8 mouse cellular contexts compared by ENCODE assay signal in genomic region chr17:12724767-12725744, GRCm38 (mm10). TPM values are rescaled to one million over a fixed set of nuclear protein-coding genes. Genes with fewer than 3 reads are reported as not detected.
A peak's percentile ranks its signal among the peaks of the same experiment; 100 is the strongest.
DNase-seq lines count a peak whose midpoint lies in the region; ATAC-seq and TF ChIP-seq lines count a peak whose summit lies in the region.

No protein-coding gene starts in this region.

- H3K4me1 ChIP-seq in spleen, adult 2 months (ENCODE audit: control insufficient read depth, insufficient read depth, insufficient read length), result no peaks in the 10 kb centered on the region
- H3K4me1 ChIP-seq in embryonic facial prominence, embryonic 14.5 days (ENCODE audit: control insufficient read depth, insufficient read depth, low read length), result peaks cover 45% of the 10 kb centered on the region
- H3K4me1 ChIP-seq in neural tube, embryonic 11.5 days (ENCODE audit: control insufficient read depth, insufficient read depth, low read length), result peaks cover 7% of the 10 kb centered on the region

- intact Hi-C loops in heart, postnatal 14 days (cut with DNase I), result loop anchor here (2.0 to 5.0 kb wide), 2 partner anchors 14 to 67 kb away; no protein-coding TSS in a partner anchor
- intact Hi-C loops in left cerebral cortex, postnatal 36 days (cut with DNase I), result no loop called here

- TF ChIP-seq POLR2A in spleen, adult 2 months (IDR thresholded peaks at IDR 0.05; ENCODE audit: low read depth, low read length), result no peak

- peak; percentile 70 for ATAC-seq in embryonic facial prominence, embryonic 14.5 days (ENCODE audit: low read depth)
- no peak for ATAC-seq in neural tube, embryonic 11.5 days (ENCODE audit: insufficient read depth, low FRiP score, low TSS enrichment)

- no peak overlapping the region for H3K4me2 ChIP-seq in embryonic facial prominence, embryonic 14.5 days (ENCODE audit: low read depth, low read length)
- no peak overlapping the region for H3K4me2 ChIP-seq in neural tube, embryonic 11.5 days (ENCODE audit: low read depth)

- H3K36me3 ChIP-seq in spleen, adult 2 months (ENCODE audit: control insufficient read depth, insufficient read depth, low read length), result no peaks in the 10 kb centered on the region
- H3K36me3 ChIP-seq in embryonic facial prominence, embryonic 14.5 days (ENCODE audit: control insufficient read depth, insufficient read depth, low read length), result peaks cover 49% of the 10 kb centered on the region
- H3K36me3 ChIP-seq in neural tube, embryonic 11.5 days (ENCODE audit: control insufficient read depth, insufficient read depth, low read length), result peaks cover 7% of the 10 kb centered on the region; the same call in 1 of the 2 replicates

- no peaks in the 10 kb centered on the region for H3K27me3 ChIP-seq in spleen, adult 2 months (ENCODE audit: control insufficient read depth, insufficient read depth, low read length)
- H3K27me3 ChIP-seq in embryonic facial prominence, embryonic 14.5 days (replicated peaks; ENCODE audit: control insufficient read depth, insufficient read depth, low read length), result no peaks in the 10 kb centered on the region
- no peaks in the 10 kb centered on the region for H3K27me3 ChIP-seq in neural tube, embryonic 11.5 days (ENCODE audit: control insufficient read depth, insufficient read depth, low read length)

- 0 out of 2 replicates have a peak overlapping the region, but pooled peaks have one; percentile 3 for H3K27ac ChIP-seq in spleen, adult 2 months (ENCODE audit: insufficient read depth, low read length)
- H3K27ac ChIP-seq in embryonic facial prominence, embryonic 14.5 days (replicated peaks; ENCODE audit: low read depth, low read length), result peak overlapping the region; percentile 92
- peak overlapping the region; percentile 62; the same call in 1 of the 2 replicates for H3K27ac ChIP-seq in neural tube, embryonic 11.5 days (ENCODE audit: low read depth, low read length)

- 56% methylated on average over 6 of the region's 6 CpGs for WGBS in spleen, adult 2 months
- WGBS in embryonic facial prominence, embryonic 14.5 days, result 32% methylated on average over 6 of the region's 6 CpGs
- 45% methylated on average over 6 of the region's 6 CpGs for WGBS in neural tube, embryonic 11.5 days

- DNase-seq in spleen, adult 2 months (ENCODE audit: low read depth in 1 of 2, low spot score in 2 of 2), result no peak
- no peak for DNase-seq in spleen, postnatal 14 days (ENCODE audit: low spot score in 2 of 2)
- peak; percentile 95 for DNase-seq in embryonic facial prominence, embryonic 14.5 days (ENCODE audit: low spot score)
- peak; percentile 54 to 62 for DNase-seq in heart, postnatal 14 days
- DNase-seq in left cerebral cortex, postnatal 36 days (ENCODE audit: low spot score in 2 of 2), result peak; percentile 21 to 36
- peak; percentile 28 for DNase-seq in neural tube, embryonic 11.5 days (ENCODE audit: low spot score)
- DNase-seq in thymus, postnatal 4 days, result no peak
- DNase-seq in layer of hippocampus, postnatal 25 days (ENCODE audit: extremely low spot score in 1 of 2, low spot score in 1 of 2), result no peak

- no peaks in the 10 kb centered on the region for H3K9me3 ChIP-seq in embryonic facial prominence, embryonic 14.5 days (ENCODE audit: control insufficient read depth, low read length)
- no peaks in the 10 kb centered on the region for H3K9me3 ChIP-seq in neural tube, embryonic 11.5 days (ENCODE audit: control insufficient read depth, low read length)

- H3K9ac ChIP-seq in embryonic facial prominence, embryonic 14.5 days (ENCODE audit: low read depth, low read length), result no peak overlapping the region
- H3K9ac ChIP-seq in neural tube, embryonic 11.5 days (ENCODE audit: low read length), result no peak overlapping the region

- TF ChIP-seq CTCF in spleen, adult 2 months (IDR thresholded peaks at IDR 0.05; ENCODE audit: extremely low read depth, insufficient read depth, insufficient read length, insufficient replicate concordance), result no peak

- H3K4me3 ChIP-seq in spleen, adult 2 months (ENCODE audit: extremely low read depth, insufficient read depth, insufficient read length), result no peak overlapping the region
- no peak overlapping the region for H3K4me3 ChIP-seq in embryonic facial prominence, embryonic 14.5 days (ENCODE audit: low read depth, low read length)
- no peak overlapping the region for H3K4me3 ChIP-seq in neural tube, embryonic 11.5 days (ENCODE audit: low read depth, low read length)

RNA-seq across cellular contexts. Expression of gene Igf2r, which starts 44.4 kb away (rescaled TPM):
- 7.2 and 9.7 TPM in 2 replicates for polyA plus RNA-seq in spleen, adult 2 months (2012; rRNA removed)
- 66.0 and 67.5 TPM in 2 replicates for polyA plus RNA-seq in embryonic facial prominence, embryonic 14.5 days (2014; fragmentation: Nextera tagmentation; extraction: Ambion mirVana)
- 100 to 1,000 TPM; 131 to 132 TPM for total RNA-seq in heart, postnatal 14 days (2021)
- total RNA-seq in left cerebral cortex, postnatal 36 days (2021), result 10 to 100 TPM; 27.0 to 27.7 TPM
- polyA plus RNA-seq in neural tube, embryonic 11.5 days (2014; fragmentation: Nextera tagmentation; extraction: Ambion mirVana), result 24.1 and 24.4 TPM in 2 replicates
- total RNA-seq in layer of hippocampus, postnatal 25 days (2021), result 10 to 100 TPM; 28.1 to 29.8 TPM

RNA-seq across cellular contexts. Expression of gene Slc22a1, which starts 49.4 kb away (rescaled TPM):
- polyA plus RNA-seq in spleen, adult 2 months (2012; rRNA removed), result 0.04 TPM in 2 replicates
- polyA plus RNA-seq in embryonic facial prominence, embryonic 14.5 days (2014; fragmentation: Nextera tagmentation; extraction: Ambion mirVana), result 0.31 and 0.38 TPM in 2 replicates
- 1 to 10 TPM; 6.5 to 9.0 TPM for total RNA-seq in heart, postnatal 14 days (2021)
- total RNA-seq in left cerebral cortex, postnatal 36 days (2021), result 1 to 10 TPM in 1 of 2 experiments, under 1 TPM in 1; 0.72 to 1.1 TPM
- polyA plus RNA-seq in neural tube, embryonic 11.5 days (2014; fragmentation: Nextera tagmentation; extraction: Ambion mirVana), result not detected in 2 replicates
- total RNA-seq in layer of hippocampus, postnatal 25 days (2021), result not detected

Comparison
In these comparisons a context has a peak if more than half of its experiments do, and no peak if none do; other contexts are left out.
1. DNase-seq: peak in embryonic facial prominence, embryonic 14.5 days (single experiment), heart, postnatal 14 days (2 of 2), left cerebral cortex, postnatal 36 days (2 of 2) and neural tube, embryonic 11.5 days (single experiment); none in spleen, adult 2 months (0 of 2), spleen, postnatal 14 days (0 of 2), thymus, postnatal 4 days (single experiment) and layer of hippocampus, postnatal 25 days (0 of 2).
2. H3K27ac ChIP-seq: peak in every context shown above with its lines; median percentile 92 in embryonic facial prominence, embryonic 14.5 days; 62 in neural tube, embryonic 11.5 days; 3 in spleen, adult 2 months.
3. RNA of gene Igf2r, which starts 44.4 kb away (total RNA-seq): 131 to 132 TPM in heart, postnatal 14 days; 28.1 to 29.8 TPM in layer of hippocampus, postnatal 25 days and 27.0 to 27.7 TPM in left cerebral cortex, postnatal 36 days; every median in the first group is over 4 times any median in the second.